ENCODE assay signal across 22 mouse cellular contexts in genomic region chr7:31161831-31162230, GRCm38 (mm10). TPM values are rescaled to one million over a fixed set of nuclear protein-coding genes. Genes with fewer than 3 reads are reported as not detected.
DNase-seq lines count a peak whose midpoint lies in the region; ATAC-seq lines count a peak whose summit lies in the region.
"Had no signal": no experiment of that assay in that cellular context is flagged by ENCODE, and none has a peak within 500 bp of the region (broad histone marks: within the 10 kb centered on the region; RNA-seq: fewer than 3 reads in every experiment).

No protein-coding gene starts in this region.

- H3K27ac ChIP-seq in kidney, embryonic 15.5 days = peak overlapping the region; percentile 18; the same call in 1 of the 2 replicates
- H3K27ac ChIP-seq: limb, embryonic 13.5 days; lung, embryonic 15.5 days; midbrain, embryonic 10.5 days; midbrain, embryonic 15.5 days; neural tube, embryonic 15.5 days; stomach, postnatal 0 days had no signal

- 58% methylated on average over 3 of the region's 3 CpGs for WGBS in kidney, embryonic 15.5 days

- no peak for DNase-seq in kidney, adult 18-20 months
- DNase-seq in thymus, postnatal 14 days = peak; percentile 56
- DNase-seq in thymus, postnatal 10 days (ENCODE audit: low spot score in 2 of 2) = no peak
- peak; percentile 67 for DNase-seq in ZHBTc4 (ENCODE audit: low read depth, low spot score)
- no peak for DNase-seq in adrenal gland, adult (ENCODE audit: inconsistent age in 2 of 2, low spot score in 1 of 2)
- no peak for DNase-seq in cerebellum, adult 9-10 months
- DNase-seq: cerebellum, adult 18-20 months; cerebellum, postnatal 14 days; layer of hippocampus, postnatal 36 days; right cerebral cortex, postnatal 14 days had no signal

- H3K36me3 ChIP-seq in kidney, embryonic 15.5 days = no peaks in the 10 kb centered on the region
- H3K36me3 ChIP-seq: G1E; limb, embryonic 13.5 days; lung, embryonic 15.5 days; midbrain, embryonic 10.5 days; midbrain, embryonic 15.5 days; neural tube, embryonic 15.5 days had no signal

- no peak overlapping the region for H3K9ac ChIP-seq in kidney, embryonic 15.5 days
- H3K9ac ChIP-seq: limb, embryonic 13.5 days; lung, embryonic 15.5 days; midbrain, embryonic 15.5 days; neural tube, embryonic 15.5 days had no signal

- H3K9me3 ChIP-seq in kidney, embryonic 15.5 days (replicated peaks) = 0 out of 2 replicates have a peak, but pooled peaks cover 3% of the 10 kb centered on the region
- H3K9me3 ChIP-seq: limb, embryonic 13.5 days; lung, embryonic 15.5 days; midbrain, embryonic 10.5 days; midbrain, embryonic 15.5 days; neural tube, embryonic 15.5 days had no signal

- H3K27me3 ChIP-seq in kidney, embryonic 15.5 days = no peaks in the 10 kb centered on the region
- H3K27me3 ChIP-seq: limb, embryonic 13.5 days; lung, embryonic 15.5 days; midbrain, embryonic 15.5 days; neural tube, embryonic 15.5 days had no signal

- no peak overlapping the region for H3K4me2 ChIP-seq in kidney, embryonic 15.5 days
- H3K4me2 ChIP-seq: limb, embryonic 13.5 days; liver, embryonic 11.5 days; lung, embryonic 15.5 days; midbrain, embryonic 15.5 days; neural tube, embryonic 15.5 days had no signal

- H3K4me1 ChIP-seq in kidney, embryonic 15.5 days = peaks cover 21% of the 10 kb centered on the region; the same call in 1 of the 2 replicates
- H3K4me1 ChIP-seq: limb, embryonic 13.5 days; lung, embryonic 15.5 days; midbrain, embryonic 15.5 days; neural tube, embryonic 15.5 days had no signal

- no peak overlapping the region for H3K4me3 ChIP-seq in kidney, embryonic 15.5 days (replicated peaks)
- H3K4me3 ChIP-seq: erythroblast, embryonic 14.5 days; limb, embryonic 13.5 days; lung, embryonic 15.5 days; midbrain, embryonic 10.5 days; midbrain, embryonic 15.5 days; neural tube, embryonic 15.5 days had no signal

- ATAC-seq in kidney, embryonic 15.5 days (replicated peaks; ENCODE audit: low FRiP score) = 0 out of 2 replicates have a peak, but pooled peaks have one; percentile 33
- ATAC-seq: forebrain, embryonic 16.5 days; hindbrain, embryonic 16.5 days; midbrain, embryonic 15.5 days had no signal

RNA-seq across cellular contexts. Expression of gene Gramd1a, which starts 6.1 kb away (rescaled TPM):
- polyA plus RNA-seq in kidney, embryonic 15.5 days (2015; fragmentation: Nextera tagmentation; extraction: Ambion mirVana) = 60.6 and 69.5 TPM in 2 replicates

RNA-seq across cellular contexts. Expression of gene Scn1b, which starts 35.0 kb away (rescaled TPM):
- 1.4 and 2.0 TPM in 2 replicates for polyA plus RNA-seq in kidney, embryonic 15.5 days (2015; fragmentation: Nextera tagmentation; extraction: Ambion mirVana)
- polyA plus RNA-seq: G1E had no signal

RNA-seq across cellular contexts. Expression of gene Hpn, which starts 46.7 kb away (rescaled TPM):
- 40.6 and 45.0 TPM in 2 replicates for polyA plus RNA-seq in kidney, embryonic 15.5 days (2015; fragmentation: Nextera tagmentation; extraction: Ambion mirVana)
- polyA plus RNA-seq: forebrain, embryonic 16.5 days; G1E had no signal

Comparison
In these comparisons a context has a peak if more than half of its experiments do, and no peak if none do; other contexts are left out.
1. DNase-seq: peak in thymus, postnatal 14 days (single experiment) and ZHBTc4 (single experiment); none in kidney, adult 18-20 months (single experiment), thymus, postnatal 10 days (0 of 2), adrenal gland, adult (0 of 2) and cerebellum, adult 9-10 months (single experiment).